Mouse (Mus musculus): ENCODE data around the gene Tet2.
"Not testable (repeated sequence)": the region's sequence is repeated elsewhere in the genome, so short reads cannot be mapped to it uniquely, and the experiment has no call there.

Tet2 gene

GRCm38 (mm10) chr3:133548613-133549012 is 3.7 kb upstream of the Tet2 start:
- DNase-seq (ENCODE audit: low spot score), result no peak

GRCm38 (mm10) chr3:133546790-133547189 is 1.9 kb upstream of the Tet2 start:
- no peak for DNase-seq (ENCODE audit: low spot score)

GRCm38 (mm10) chr3:133545304-133545666 is 346 bp upstream of the Tet2 start:
- no peak for DNase-seq (ENCODE audit: low spot score)

- DNase-seq (ENCODE audit: low spot score), result peak; percentile 94
These were observed 798 bp downstream of the Tet2 start for GRCm38 (mm10) chr3:133544131-133544550.

DNA sequence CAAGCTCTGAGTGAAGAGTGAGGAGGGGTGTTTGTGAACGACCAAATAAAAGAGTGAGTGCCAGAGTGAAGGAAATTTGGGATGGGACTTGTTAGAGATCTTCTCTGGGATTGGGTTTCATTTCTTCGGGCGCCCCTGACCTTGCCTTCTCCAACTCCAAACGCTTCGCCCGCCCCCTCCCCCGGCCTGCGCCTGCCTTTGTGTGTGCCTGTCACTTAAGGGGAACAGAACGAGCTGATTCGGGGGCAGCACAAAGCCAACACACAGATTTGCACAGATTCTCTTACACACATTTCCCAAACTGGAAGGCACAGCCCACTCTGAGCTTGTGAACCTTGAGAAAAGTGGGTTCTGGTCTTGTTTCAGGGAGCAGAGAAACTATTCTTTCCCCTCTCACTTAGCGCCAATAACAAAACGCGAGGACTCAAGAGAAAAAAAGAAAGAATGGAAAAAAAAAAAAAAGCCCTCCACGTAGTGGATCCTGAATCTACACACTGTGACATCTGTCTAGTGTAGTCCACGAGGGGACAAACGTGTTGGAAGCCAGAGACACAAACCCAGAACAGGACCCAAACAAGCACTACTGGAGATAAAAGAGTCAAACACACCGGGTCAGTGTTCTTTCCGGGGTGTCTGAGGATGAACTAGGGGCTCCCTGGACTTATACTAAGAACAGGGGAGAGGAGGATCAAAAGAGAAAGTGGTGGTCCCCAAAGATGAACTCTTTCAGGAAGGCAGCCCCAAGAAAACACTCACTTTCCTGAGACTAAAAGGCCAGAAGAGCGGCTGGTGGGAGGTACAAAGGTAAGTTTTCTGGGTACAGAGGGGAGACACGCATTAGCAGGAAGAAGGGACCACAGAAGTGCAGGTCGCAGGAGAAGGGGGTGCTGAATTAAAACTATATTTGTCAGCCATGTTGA is 1.6 kb downstream of the Tet2 start:
- DNase-seq (ENCODE audit: low spot score), result peak; percentile 63

- no peak for DNase-seq (ENCODE audit: low spot score)
These were observed 2.9 kb downstream of the Tet2 start for GRCm38 (mm10) chr3:133542084-133542483.

GRCm38 (mm10) chr3:133541000-133541399 is 3.9 kb downstream of the Tet2 start:
- DNase-seq (ENCODE audit: low spot score), result no peak

DNA sequence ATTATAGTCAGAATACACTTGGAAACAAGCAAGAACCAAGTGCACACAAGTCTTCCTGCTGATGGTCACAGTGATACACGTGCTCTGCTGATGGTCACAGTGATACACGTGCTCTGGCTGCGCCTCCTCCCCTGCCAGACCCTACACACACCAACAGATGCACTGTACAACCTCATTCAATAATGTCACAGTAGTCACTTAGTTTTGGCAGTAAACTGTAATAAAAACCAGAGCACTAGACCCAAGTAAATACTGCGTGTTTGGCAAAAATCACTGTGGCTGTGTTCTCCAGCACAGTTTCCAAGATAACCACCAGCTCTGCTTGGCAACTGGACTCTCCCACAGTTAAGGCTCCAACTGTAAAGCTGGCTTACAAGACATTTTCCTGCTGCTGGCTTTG is 4.9 kb downstream of the Tet2 start:
- no peak for DNase-seq (ENCODE audit: low spot score)

DNA sequence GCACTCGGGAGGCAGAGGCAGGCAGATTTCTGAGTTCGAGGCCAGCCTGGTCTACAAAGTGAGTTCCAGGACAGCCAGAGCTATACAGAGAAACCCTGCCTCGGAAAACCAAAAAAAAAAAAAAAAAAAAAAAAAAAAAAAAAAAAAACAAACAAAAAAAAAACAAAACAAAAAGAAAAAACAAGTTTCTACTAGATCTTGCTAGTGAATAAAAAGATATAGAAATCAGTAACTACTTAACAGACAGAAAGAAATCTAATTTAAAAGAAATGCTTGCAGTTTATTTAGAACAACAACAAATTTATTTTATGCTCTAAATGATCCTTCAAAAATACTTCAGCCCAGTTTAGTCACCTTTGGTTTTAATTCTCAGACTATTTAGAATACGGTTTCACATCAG is 6.4 kb downstream of the Tet2 start:
- not testable (repeated sequence) for DNase-seq (ENCODE audit: low spot score)

- DNase-seq (ENCODE audit: low spot score), result no peak
These were observed 9.3 kb downstream of the Tet2 start for GRCm38 (mm10) chr3:133535644-133536043.

DNA sequence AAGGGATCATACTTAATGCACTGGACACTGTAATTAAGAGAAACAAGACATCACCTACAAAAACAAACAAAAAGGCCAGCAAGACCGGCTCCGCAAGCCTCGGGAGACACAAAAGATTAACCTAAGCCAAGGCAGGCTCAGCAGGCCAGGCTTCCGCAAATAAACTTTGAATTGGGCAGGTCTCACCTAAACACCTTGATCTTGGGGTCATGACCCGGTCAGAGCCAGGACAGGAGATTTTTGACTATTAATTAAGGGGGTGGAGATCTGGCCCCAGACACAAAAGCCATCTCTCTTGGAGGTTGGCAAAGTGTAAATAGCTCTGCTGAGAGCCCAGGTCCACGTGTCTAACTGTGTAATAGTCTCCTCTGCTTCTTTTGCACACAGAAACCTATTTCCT is 10.9 kb downstream of the Tet2 start:
- DNase-seq (ENCODE audit: low spot score), result peak; percentile 29

- DNase-seq (ENCODE audit: low spot score), result no peak
These were observed 11.5 kb downstream of the Tet2 start for GRCm38 (mm10) chr3:133533272-133533995.

DNA sequence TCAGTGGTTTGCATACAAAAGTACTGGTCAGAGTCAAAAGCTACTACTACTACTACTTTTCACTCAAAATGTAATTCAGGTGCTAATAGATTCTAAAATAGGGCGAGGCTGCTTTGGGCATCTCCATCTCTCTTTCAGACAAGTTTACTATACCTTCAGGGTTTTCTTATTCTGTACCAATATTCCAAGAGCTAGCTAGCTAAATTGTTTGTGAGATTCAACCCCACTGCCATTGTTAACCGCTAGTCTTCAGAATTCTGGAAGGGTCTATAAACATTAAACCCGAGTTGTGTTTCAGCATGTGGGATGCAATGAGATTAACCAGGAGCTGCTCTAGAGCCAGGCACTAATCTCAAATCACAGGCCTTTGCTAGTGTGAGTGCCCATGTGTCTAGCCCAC is 12.1 kb downstream of the Tet2 start:
- no peak for DNase-seq (ENCODE audit: low spot score)

GRCm38 (mm10) chr3:133532252-133532651 is 12.7 kb downstream of the Tet2 start:
- DNase-seq (ENCODE audit: low spot score), result no peak

GRCm38 (mm10) chr3:133531101-133531500 is 13.8 kb downstream of the Tet2 start:
- no peak for DNase-seq (ENCODE audit: low spot score)

DNA sequence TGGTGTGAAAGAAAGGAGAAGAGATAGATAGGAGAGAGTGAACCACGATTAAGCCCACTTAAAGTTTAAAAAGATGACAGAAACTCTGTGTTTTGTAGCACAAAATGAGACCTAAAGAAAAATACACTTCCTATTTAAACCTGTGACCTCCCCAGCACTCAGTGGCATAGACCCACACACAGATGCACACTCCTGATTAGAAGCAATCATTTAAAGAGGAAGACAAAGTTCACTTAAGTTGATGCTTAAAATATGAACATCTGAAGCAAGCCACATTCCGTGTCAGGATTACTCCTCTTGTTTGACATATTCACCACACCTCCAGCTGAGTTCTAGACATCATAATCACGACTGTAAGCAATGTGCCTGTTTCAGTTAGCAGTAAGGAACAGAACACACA is 14.3 kb downstream of the Tet2 start:
- no peak for DNase-seq (ENCODE audit: low spot score)

GRCm38 (mm10) chr3:133526119-133526723 is 18.7 kb downstream of the Tet2 start:
- DNase-seq (ENCODE audit: low spot score), result no peak

GRCm38 (mm10) chr3:133525578-133525977 is 19.4 kb downstream of the Tet2 start:
- DNase-seq (ENCODE audit: low spot score), result no peak

GRCm38 (mm10) chr3:133524341-133525050 is 20.4 kb downstream of the Tet2 start:
- no peak for DNase-seq (ENCODE audit: low spot score)

DNA sequence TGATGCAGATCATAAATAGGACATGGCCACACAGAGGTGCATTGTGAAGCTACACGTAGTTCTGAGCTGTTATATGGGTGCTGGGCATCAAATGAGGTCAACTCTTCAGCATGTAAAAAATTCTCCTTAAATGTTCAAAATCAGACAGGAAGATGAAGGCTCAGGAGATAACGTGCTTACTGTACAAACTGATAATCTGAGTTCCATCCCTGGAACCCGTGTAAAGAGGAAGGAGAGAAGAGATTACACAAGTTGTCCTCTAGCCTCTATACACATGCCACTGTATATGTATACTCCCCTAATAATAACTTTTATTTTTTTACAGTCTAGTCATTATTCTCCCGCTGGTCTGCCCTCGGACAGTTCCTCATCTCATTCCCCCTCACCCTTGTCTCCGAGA is 21.7 kb downstream of the Tet2 start:
- DNase-seq (ENCODE audit: low spot score), result no peak

DNA sequence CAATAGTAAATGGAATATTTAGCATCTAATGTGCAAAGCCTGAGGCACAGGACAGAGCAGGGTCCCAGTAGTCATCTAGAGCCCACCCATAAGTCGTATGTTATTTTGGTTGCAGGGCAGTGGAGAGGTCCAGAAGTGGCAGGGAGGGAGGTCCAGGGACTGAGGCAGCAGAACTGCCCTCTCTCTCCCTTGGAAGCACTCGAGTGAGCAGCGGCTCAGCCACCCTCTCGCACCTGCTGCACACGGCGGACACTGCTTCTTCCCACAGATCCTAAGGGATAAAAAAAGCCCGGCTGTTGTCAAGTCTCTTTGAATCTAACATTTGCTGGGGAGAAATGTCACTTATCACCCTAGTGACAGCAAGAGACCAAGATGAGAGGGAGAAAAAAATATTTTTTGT is 22.6 kb downstream of the Tet2 start:
- no peak for DNase-seq (ENCODE audit: low spot score)

- DNase-seq (ENCODE audit: low spot score), result no peak
These were observed 26.1 kb downstream of the Tet2 start for GRCm38 (mm10) chr3:133518801-133519200.
